Mouse (Mus musculus) liver, adult 10 weeks (tissue): ENCODE measurements around the gene Chga. TPM values are rescaled to one million over a fixed set of nuclear protein-coding genes. Genes with fewer than 3 reads are reported as not detected.

Experiments
- polyA plus RNA-seq: library from polyadenylated mRNA; stranded (reverse); fragments of 350-450 nt; fragmentation: Illumina TruSeq; extraction: RNeasy Lipid Tissue Mini Kit (QIAGEN cat#74804); gene quantifications from one replicate; pipeline ENCODE4 v1.2.3, GENCODE M21; 2014; ENCODE audit warnings: low read depth, low replicate concordance

Chga gene
- not detected for polyA plus RNA-seq

DNA sequence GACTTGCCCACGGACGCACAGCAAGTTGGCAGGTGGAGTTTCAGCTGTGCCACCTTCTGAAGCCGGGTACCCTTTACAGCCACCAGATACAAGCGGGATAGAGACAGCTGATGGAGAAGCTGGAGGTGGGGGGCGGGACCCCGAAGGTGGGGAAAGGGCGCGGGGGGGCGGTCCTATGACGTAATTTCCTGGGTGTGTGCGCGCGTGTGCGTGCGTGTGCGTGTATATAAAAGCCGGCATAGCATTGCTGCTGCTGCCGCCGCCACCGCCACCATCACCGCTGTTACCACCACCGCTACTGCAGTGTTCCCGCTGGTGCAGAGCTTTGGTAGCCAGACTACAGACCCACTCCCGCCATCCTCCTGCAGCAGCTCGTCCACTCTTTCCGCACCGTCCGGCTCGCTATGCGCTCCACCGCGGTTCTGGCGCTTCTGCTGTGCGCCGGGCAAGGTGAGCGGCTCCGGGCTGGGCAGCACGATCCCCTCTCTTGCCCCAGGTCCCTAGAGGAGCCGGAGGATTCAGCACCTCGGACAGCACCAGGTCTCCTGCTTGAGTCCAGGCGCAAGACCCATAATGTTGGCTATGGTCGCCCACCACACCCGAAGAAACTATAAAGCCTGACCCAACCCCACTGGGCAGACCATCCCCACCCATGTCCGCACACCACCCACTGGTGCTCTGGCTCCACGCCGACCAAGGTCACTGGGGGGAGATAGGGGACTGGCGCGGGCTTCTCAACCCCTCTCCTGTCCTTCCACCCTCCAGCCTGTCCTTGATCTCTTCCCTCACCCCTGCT is at the start of gene Chga:
Chga (plus strand) TSS at position 249 of the 796 bp plus-strand sequence.

Other genes starting within 250 kb of the Chga start
- gene Lgmn, start 115.2 kb upstream of the Chga start, polyA plus RNA-seq, result 20.1 TPM
- 17.4 TPM for gene Golga5, start 85.8 kb upstream of the Chga start, polyA plus RNA-seq
- 0.87 TPM for gene Itpk1, start 150.0 kb downstream of the Chga start, polyA plus RNA-seq
- gene Moap1, start 188.7 kb downstream of the Chga start, polyA plus RNA-seq, result not detected
- gene Tmem251, start 188.8 kb downstream of the Chga start, polyA plus RNA-seq, result 4.6 TPM
- not detected for gene Gm28051, start 202.8 kb downstream of the Chga start, polyA plus RNA-seq
- 7.5 TPM for gene Gon7, start 202.8 kb downstream of the Chga start, polyA plus RNA-seq
- 9.9 TPM for gene Ubr7, start 203.0 kb downstream of the Chga start, polyA plus RNA-seq
- gene Gm20604, start 203.7 kb downstream of the Chga start, polyA plus RNA-seq, result 3.9 TPM